Mouse (Mus musculus): ENCODE results near the gene Rbm34. TPM values are rescaled to one million over a fixed set of nuclear protein-coding genes. Genes with fewer than 3 reads are reported as not detected.

Gene Rbm34
- total and polyA plus RNA-seq, 3 experiments = 12.2 to 38.5 (median 19.3) TPM

GRCm38 (mm10) chr8:126974511-126974910 lies 3.6 kb upstream of the Rbm34 start:
- Histone ChIP-seq H3K4me1 (ENCODE audit: insufficient read depth, low read depth, low read length) (peaks cover 52% of the 10 kb centered on the region), H3K9me3 (replicated peaks) (no peaks in the 10 kb centered on the region), H3K27me3 (ENCODE audit: insufficient read depth, low read length) (peaks cover 10% of the 10 kb centered on the region), H3K4me3 (ENCODE audit: low read depth, low read length) (no peak overlapping the region), H3K36me3 (replicated peaks) (no peaks in the 10 kb centered on the region)
- TF ChIP-seq GATA2 (IDR thresholded peaks at IDR 0.05; ENCODE audit: borderline replicate concordance, low read depth, low read length) (no peak), CTCF (IDR thresholded peaks at IDR 0.05; ENCODE audit: low read depth, low read length) (no peak), POLR2AphosphoS5 (IDR thresholded peaks at IDR 0.05; ENCODE audit: insufficient replicate concordance, low read depth, low read length) (no peak), TAL1 (conservative IDR thresholded peaks at IDR 0.05; ENCODE audit: low read depth, low read length) (no peak), GATA1 (IDR thresholded peaks at IDR 0.05; ENCODE audit: borderline replicate concordance, low read length) (no peak)
- ATAC-seq (ENCODE audit: extremely low read depth, insufficient number of reproducible peaks, low FRiP score, poor library complexity, severe bottlenecking) (no peak), DNase-seq (ENCODE audit: low spot score) (no peak)

GRCm38 (mm10) chr8:126973686-126974265 lies 2.9 kb upstream of the Rbm34 start:
- Histone ChIP-seq H3K27me3 (ENCODE audit: insufficient read depth, low read length) (peaks cover 6% of the 10 kb centered on the region; the same call in 1 of the 2 replicates), H3K4me1 (ENCODE audit: insufficient read depth, low read depth, low read length) (peaks cover 55% of the 10 kb centered on the region), H3K4me3 (ENCODE audit: low read depth, low read length) (no peak overlapping the region), H3K36me3 (replicated peaks) (peaks cover 6% of the 10 kb centered on the region), H3K9me3 (replicated peaks) (no peaks in the 10 kb centered on the region)
- ATAC-seq (ENCODE audit: extremely low read depth, insufficient number of reproducible peaks, low FRiP score, poor library complexity, severe bottlenecking) = peak; percentile 23
- TF ChIP-seq TAL1 (conservative IDR thresholded peaks at IDR 0.05; ENCODE audit: low read depth, low read length) (peak; percentile 70), GATA1 (IDR thresholded peaks at IDR 0.05; ENCODE audit: borderline replicate concordance, low read length) (no peak)
- DNase-seq (ENCODE audit: low spot score) = no peak

GRCm38 (mm10) chr8:126972649-126973048 lies 1.8 kb upstream of the Rbm34 start:
- no peak for ATAC-seq (ENCODE audit: extremely low read depth, insufficient number of reproducible peaks, low FRiP score, poor library complexity, severe bottlenecking)

GRCm38 (mm10) chr8:126972102-126972501 lies 1.2 kb upstream of the Rbm34 start:
- TF ChIP-seq TAL1 (conservative IDR thresholded peaks at IDR 0.05; ENCODE audit: low read depth, low read length) (no peak), GATA2 (IDR thresholded peaks at IDR 0.05; ENCODE audit: borderline replicate concordance, low read depth, low read length) (no peak), CTCF (IDR thresholded peaks at IDR 0.05; ENCODE audit: low read depth, low read length) (no peak), GATA1 (IDR thresholded peaks at IDR 0.05; ENCODE audit: borderline replicate concordance, low read length) (no peak), POLR2AphosphoS5 (IDR thresholded peaks at IDR 0.05; ENCODE audit: insufficient replicate concordance, low read depth, low read length) (no peak)
- ATAC-seq (ENCODE audit: extremely low read depth, insufficient number of reproducible peaks, low FRiP score, poor library complexity, severe bottlenecking) (no peak), DNase-seq (ENCODE audit: low spot score) (no peak)
- no peaks in the 10 kb centered on the region for H3K9me3 ChIP-seq (replicated peaks)
- peaks cover 22% of the 10 kb centered on the region for H3K36me3 ChIP-seq (replicated peaks)
- peaks cover 5% of the 10 kb centered on the region; the same call in 1 of the 2 replicates for H3K27me3 ChIP-seq (ENCODE audit: insufficient read depth, low read length)
- H3K4me1 ChIP-seq (ENCODE audit: insufficient read depth, low read depth, low read length) = peaks cover 68% of the 10 kb centered on the region
- H3K4me3 ChIP-seq (ENCODE audit: low read depth, low read length) = no peak overlapping the region

More at GRCm38 (mm10) chr8:126972649-126973048, 1.8 kb upstream of the Rbm34 start:
- no peaks in the 10 kb centered on the region for H3K9me3 ChIP-seq (replicated peaks)
- H3K4me3 ChIP-seq (ENCODE audit: low read depth, low read length) = no peak overlapping the region
- peaks cover 6% of the 10 kb centered on the region; the same call in 1 of the 2 replicates for H3K27me3 ChIP-seq (ENCODE audit: insufficient read depth, low read length)
- no peak for DNase-seq (ENCODE audit: low spot score)
- H3K4me1 ChIP-seq (ENCODE audit: insufficient read depth, low read depth, low read length) = peaks cover 62% of the 10 kb centered on the region
- H3K36me3 ChIP-seq (replicated peaks) = peaks cover 17% of the 10 kb centered on the region
- TF ChIP-seq CTCF (IDR thresholded peaks at IDR 0.05; ENCODE audit: low read depth, low read length) = no peak
- no peak for TF ChIP-seq GATA1 (IDR thresholded peaks at IDR 0.05; ENCODE audit: borderline replicate concordance, low read length)

- no peak for ATAC-seq (ENCODE audit: extremely low read depth, insufficient number of reproducible peaks, low FRiP score, poor library complexity, severe bottlenecking)
- peak overlapping the region; percentile 99 for H3K4me3 ChIP-seq (ENCODE audit: low read depth, low read length)
- no peak for TF ChIP-seq CTCF (IDR thresholded peaks at IDR 0.05; ENCODE audit: low read depth, low read length)
- no peak for TF ChIP-seq GATA1 (IDR thresholded peaks at IDR 0.05; ENCODE audit: borderline replicate concordance, low read length)
- TF ChIP-seq TAL1 (conservative IDR thresholded peaks at IDR 0.05; ENCODE audit: low read depth, low read length) = no peak
- no peak for TF ChIP-seq GATA2 (IDR thresholded peaks at IDR 0.05; ENCODE audit: borderline replicate concordance, low read depth, low read length)
- TF ChIP-seq POLR2AphosphoS5 (IDR thresholded peaks at IDR 0.05; ENCODE audit: insufficient replicate concordance, low read depth, low read length) = no peak
These were observed 418 bp upstream of the Rbm34 start for GRCm38 (mm10) chr8:126971314-126971664.

GRCm38 (mm10) chr8:126969546-126969945 lies 1.3 kb downstream of the Rbm34 start:
- TF ChIP-seq POLR2AphosphoS5 (IDR thresholded peaks at IDR 0.05; ENCODE audit: insufficient replicate concordance, low read depth, low read length) = no peak
- no peak for TF ChIP-seq TAL1 (conservative IDR thresholded peaks at IDR 0.05; ENCODE audit: low read depth, low read length)
- TF ChIP-seq GATA2 (IDR thresholded peaks at IDR 0.05; ENCODE audit: borderline replicate concordance, low read depth, low read length) = no peak
- no peak for TF ChIP-seq GATA1 (IDR thresholded peaks at IDR 0.05; ENCODE audit: borderline replicate concordance, low read length)
- TF ChIP-seq CTCF (IDR thresholded peaks at IDR 0.05; ENCODE audit: low read depth, low read length) = no peak
- H3K27me3 ChIP-seq (ENCODE audit: insufficient read depth, low read length) = no peaks in the 10 kb centered on the region
- ATAC-seq (ENCODE audit: extremely low read depth, insufficient number of reproducible peaks, low FRiP score, poor library complexity, severe bottlenecking) = no peak
- peaks cover 48% of the 10 kb centered on the region for H3K36me3 ChIP-seq (replicated peaks)
- peak overlapping the region; percentile 99; the same call in 1 of the 2 replicates for H3K4me3 ChIP-seq (ENCODE audit: low read depth, low read length)
- no peak for DNase-seq (ENCODE audit: low spot score)
- H3K4me1 ChIP-seq (ENCODE audit: insufficient read depth, low read depth, low read length) = peaks cover 72% of the 10 kb centered on the region
- H3K9me3 ChIP-seq (replicated peaks) = no peaks in the 10 kb centered on the region

More at GRCm38 (mm10) chr8:126971314-126971664, 418 bp upstream of the Rbm34 start:
- peaks cover 74% of the 10 kb centered on the region for H3K4me1 ChIP-seq (ENCODE audit: insufficient read depth, low read depth, low read length)
- peaks cover 30% of the 10 kb centered on the region for H3K36me3 ChIP-seq (replicated peaks)
- H3K27me3 ChIP-seq (ENCODE audit: insufficient read depth, low read length) = no peaks in the 10 kb centered on the region
- H3K9me3 ChIP-seq (replicated peaks) = no peaks in the 10 kb centered on the region
- no peak for DNase-seq (ENCODE audit: low spot score)
